Mouse (Mus musculus): ENCODE data around the gene Inpp5b. TPM values are rescaled to one million over a fixed set of nuclear protein-coding genes. Genes with fewer than 3 reads are reported as not detected.
A peak's percentile ranks its signal among the peaks of the same experiment; 100 is the strongest.

Inpp5b gene
- polyA plus RNA-seq, 1 experiment: 27.0 TPM

DNA sequence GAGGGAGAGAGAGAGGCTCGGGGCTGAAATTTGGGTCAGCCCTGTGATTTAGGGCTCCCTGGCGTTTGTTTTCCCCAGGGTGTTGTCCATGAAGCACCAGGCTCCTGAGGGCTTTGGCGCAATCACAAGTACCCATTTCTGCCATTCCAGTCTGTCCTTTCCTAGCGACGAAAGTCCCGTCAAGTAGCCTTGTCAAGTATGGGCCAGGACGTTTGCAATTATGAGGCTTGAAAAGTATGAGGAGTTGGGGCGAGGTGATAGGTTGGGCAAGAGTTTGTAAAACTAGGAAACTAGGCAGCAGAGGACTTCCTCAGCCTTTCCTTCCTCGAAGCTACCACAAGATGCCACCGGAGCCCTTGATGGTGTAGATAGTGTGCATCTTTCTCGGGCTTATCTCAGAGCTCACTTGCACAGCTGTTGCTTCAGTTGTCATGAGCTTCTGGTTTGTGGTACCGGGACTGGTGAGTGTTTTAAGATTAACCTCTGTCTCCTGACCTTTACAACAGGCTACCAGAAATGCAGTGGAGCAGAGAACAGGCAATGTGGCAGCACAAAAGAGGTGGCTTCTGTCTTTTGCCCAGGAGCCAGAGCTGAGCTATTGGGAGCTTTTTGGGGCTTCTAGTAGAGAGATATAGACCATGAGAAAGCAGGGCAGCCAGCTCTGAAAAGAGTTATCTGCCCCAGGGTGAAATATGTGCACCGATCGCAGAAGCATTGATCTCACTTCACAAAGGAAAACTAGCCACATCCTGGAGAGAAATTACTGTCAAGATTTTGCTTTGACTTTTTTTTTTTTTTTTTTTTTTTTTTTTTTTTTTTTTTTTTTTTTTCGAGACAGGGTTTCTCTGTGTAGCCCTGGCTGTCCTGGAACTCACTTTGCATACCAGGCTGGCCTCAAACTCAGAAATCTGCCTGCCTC lies 10.9 kb downstream of the Inpp5b start:
- TF ChIP-seq CTCF (IDR thresholded peaks at IDR 0.05; ENCODE audit: low read depth, low read length) (no peak), POLR2A (IDR thresholded peaks at IDR 0.05; ENCODE audit: insufficient read depth, low read length) (no peak), EP300 (IDR thresholded peaks at IDR 0.05; ENCODE audit: insufficient read depth, low read depth, low read length) (no peak)
- H3K9me3 ChIP-seq (replicated peaks; ENCODE audit: control insufficient read depth, insufficient read depth, low read length, poor library complexity, severe bottlenecking): no peaks in the 10 kb centered on the region
- no peaks in the 10 kb centered on the region for H3K36me3 ChIP-seq (ENCODE audit: control insufficient read depth, insufficient read depth, low read length, poor library complexity, severe bottlenecking)
- no peaks in the 10 kb centered on the region for H3K4me1 ChIP-seq (ENCODE audit: control insufficient read depth, insufficient read depth, low read length)
- no peak overlapping the region for H3K27ac ChIP-seq (ENCODE audit: insufficient read depth, low read length)
- no peaks in the 10 kb centered on the region for H3K27me3 ChIP-seq (ENCODE audit: control insufficient read depth, insufficient read depth, low read length, poor library complexity, severe bottlenecking)
- H3K9ac ChIP-seq (ENCODE audit: low read depth, poor library complexity, severe bottlenecking): peak overlapping the region; percentile 22
- H3K4me3 ChIP-seq (ENCODE audit: low read depth, low read length): peak overlapping the region; percentile 56

DNA sequence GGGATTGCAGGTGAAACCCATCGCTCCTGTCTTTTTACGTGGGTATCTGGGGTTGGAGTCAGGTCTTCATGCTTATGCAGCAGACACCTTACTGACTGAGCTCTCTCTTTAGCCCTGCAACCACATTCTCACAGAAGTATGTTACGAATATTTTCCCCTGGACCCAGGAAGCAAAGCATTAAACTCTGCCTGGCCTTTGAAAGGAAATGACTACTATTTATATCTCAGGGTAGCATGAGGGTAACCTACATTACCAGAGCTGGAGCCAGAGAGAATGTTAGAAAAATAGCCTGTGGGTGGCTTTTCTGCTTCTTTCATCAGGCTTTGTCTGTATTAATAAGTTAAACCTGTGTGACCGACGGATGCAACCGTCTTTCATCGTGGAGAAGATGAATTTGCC lies 13.9 kb downstream of the Inpp5b start:
- no peak overlapping the region for H3K4me3 ChIP-seq (ENCODE audit: low read depth, low read length)
- H3K36me3 ChIP-seq (ENCODE audit: control insufficient read depth, insufficient read depth, low read length, poor library complexity, severe bottlenecking): no peaks in the 10 kb centered on the region
- no peaks in the 10 kb centered on the region for H3K27me3 ChIP-seq (ENCODE audit: control insufficient read depth, insufficient read depth, low read length, poor library complexity, severe bottlenecking)
- H3K27ac ChIP-seq (ENCODE audit: insufficient read depth, low read length): no peak overlapping the region
- no peaks in the 10 kb centered on the region for H3K4me1 ChIP-seq (ENCODE audit: control insufficient read depth, insufficient read depth, low read length)
- TF ChIP-seq EP300 (IDR thresholded peaks at IDR 0.05; ENCODE audit: insufficient read depth, low read depth, low read length) (no peak), POLR2A (IDR thresholded peaks at IDR 0.05; ENCODE audit: insufficient read depth, low read length) (no peak), CTCF (IDR thresholded peaks at IDR 0.05; ENCODE audit: low read depth, low read length) (no peak)
- no peak overlapping the region for H3K9ac ChIP-seq (ENCODE audit: low read depth, poor library complexity, severe bottlenecking)
- no peaks in the 10 kb centered on the region for H3K9me3 ChIP-seq (replicated peaks; ENCODE audit: control insufficient read depth, insufficient read depth, low read length, poor library complexity, severe bottlenecking)

DNA sequence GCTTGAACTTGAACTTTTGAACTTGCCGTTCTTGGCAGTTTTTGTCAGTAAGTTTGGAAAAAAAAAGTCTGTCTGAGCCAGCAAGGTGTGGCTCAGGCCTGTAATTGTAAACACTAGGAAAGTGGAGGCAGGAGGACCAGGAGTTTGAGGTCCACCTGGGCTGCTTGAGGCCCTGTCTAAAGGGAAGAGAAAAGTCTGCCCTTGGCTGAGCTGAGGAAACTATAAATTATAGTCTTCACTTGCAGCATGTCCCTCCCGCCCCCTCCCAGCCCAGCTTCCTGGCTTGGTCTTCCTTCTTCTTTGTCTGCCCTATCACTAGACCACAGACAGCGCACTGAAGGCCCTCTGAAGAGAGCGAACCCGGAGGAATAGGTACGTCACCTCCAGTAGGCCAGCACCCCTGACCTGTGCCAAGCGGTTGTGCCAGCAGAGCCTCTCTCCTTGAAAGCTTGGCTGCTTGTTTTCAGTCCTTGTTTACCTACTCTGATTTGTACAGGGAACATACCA lies 17.7 kb downstream of the Inpp5b start:
- no peaks in the 10 kb centered on the region for H3K36me3 ChIP-seq (ENCODE audit: control insufficient read depth, insufficient read depth, low read length, poor library complexity, severe bottlenecking)
- H3K9ac ChIP-seq (ENCODE audit: low read depth, poor library complexity, severe bottlenecking): no peak overlapping the region
- H3K4me3 ChIP-seq (ENCODE audit: low read depth, low read length): no peak overlapping the region
- H3K27ac ChIP-seq (ENCODE audit: insufficient read depth, low read length): no peak overlapping the region
- TF ChIP-seq CTCF (IDR thresholded peaks at IDR 0.05; ENCODE audit: low read depth, low read length): no peak
- no peak for TF ChIP-seq EP300 (IDR thresholded peaks at IDR 0.05; ENCODE audit: insufficient read depth, low read depth, low read length)
- no peak for TF ChIP-seq POLR2A (IDR thresholded peaks at IDR 0.05; ENCODE audit: insufficient read depth, low read length)
- no peaks in the 10 kb centered on the region for H3K4me1 ChIP-seq (ENCODE audit: control insufficient read depth, insufficient read depth, low read length)
- no peaks in the 10 kb centered on the region for H3K27me3 ChIP-seq (ENCODE audit: control insufficient read depth, insufficient read depth, low read length, poor library complexity, severe bottlenecking)
- no peaks in the 10 kb centered on the region for H3K9me3 ChIP-seq (replicated peaks; ENCODE audit: control insufficient read depth, insufficient read depth, low read length, poor library complexity, severe bottlenecking)

- Histone ChIP-seq H3K9ac (ENCODE audit: low read depth, poor library complexity, severe bottlenecking) (no peak overlapping the region), H3K27me3 (ENCODE audit: control insufficient read depth, insufficient read depth, low read length, poor library complexity, severe bottlenecking) (no peaks in the 10 kb centered on the region), H3K36me3 (ENCODE audit: control insufficient read depth, insufficient read depth, low read length, poor library complexity, severe bottlenecking) (no peaks in the 10 kb centered on the region), H3K27ac (ENCODE audit: insufficient read depth, low read length) (no peak overlapping the region), H3K9me3 (replicated peaks; ENCODE audit: control insufficient read depth, insufficient read depth, low read length, poor library complexity, severe bottlenecking) (no peaks in the 10 kb centered on the region), H3K4me1 (ENCODE audit: control insufficient read depth, insufficient read depth, low read length) (no peaks in the 10 kb centered on the region), H3K4me3 (ENCODE audit: low read depth, low read length) (no peak overlapping the region)
- TF ChIP-seq EP300 (IDR thresholded peaks at IDR 0.05; ENCODE audit: insufficient read depth, low read depth, low read length): no peak
- TF ChIP-seq CTCF (IDR thresholded peaks at IDR 0.05; ENCODE audit: low read depth, low read length): no peak
- TF ChIP-seq POLR2A (IDR thresholded peaks at IDR 0.05; ENCODE audit: insufficient read depth, low read length): no peak
Observed at GRCm38 (mm10) chr4:124761201-124761600, 19.6 kb downstream of the Inpp5b start.

DNA sequence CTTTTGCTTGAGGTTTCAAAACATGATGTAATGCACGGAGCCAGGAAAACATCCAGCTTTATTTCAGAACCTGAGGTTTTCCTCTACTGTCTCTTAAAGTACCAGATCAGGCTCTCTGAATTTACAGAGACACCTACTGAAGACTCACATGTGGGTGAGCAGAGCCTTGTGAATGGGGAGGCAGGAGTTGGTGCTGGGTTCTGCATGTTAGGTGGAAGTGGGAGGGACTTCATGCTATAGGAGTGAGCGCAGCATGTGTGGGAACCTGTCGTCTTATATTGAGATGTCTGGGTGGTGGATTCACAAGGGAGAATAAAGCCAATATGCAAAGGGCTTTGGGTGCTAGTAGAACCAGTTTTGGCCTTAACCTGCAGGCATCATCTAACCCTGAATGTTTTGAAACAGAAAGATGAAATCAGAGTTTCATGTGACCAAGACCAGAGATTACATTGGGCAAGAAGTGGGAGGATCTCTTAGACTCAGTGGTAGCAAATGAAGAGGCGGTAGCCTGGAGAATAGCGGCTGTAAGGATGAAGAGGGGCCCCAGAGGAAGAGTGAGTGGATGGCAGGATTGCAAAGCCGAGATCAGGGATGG lies 21.3 kb downstream of the Inpp5b start:
- H3K9me3 ChIP-seq (replicated peaks; ENCODE audit: control insufficient read depth, insufficient read depth, low read length, poor library complexity, severe bottlenecking): no peaks in the 10 kb centered on the region
- H3K36me3 ChIP-seq (ENCODE audit: control insufficient read depth, insufficient read depth, low read length, poor library complexity, severe bottlenecking): no peaks in the 10 kb centered on the region
- H3K9ac ChIP-seq (ENCODE audit: low read depth, poor library complexity, severe bottlenecking): no peak overlapping the region
- no peak overlapping the region for H3K4me3 ChIP-seq (ENCODE audit: low read depth, low read length)
- no peak overlapping the region for H3K27ac ChIP-seq (ENCODE audit: insufficient read depth, low read length)
- H3K4me1 ChIP-seq (ENCODE audit: control insufficient read depth, insufficient read depth, low read length): no peaks in the 10 kb centered on the region
- TF ChIP-seq EP300 (IDR thresholded peaks at IDR 0.05; ENCODE audit: insufficient read depth, low read depth, low read length) (no peak), POLR2A (IDR thresholded peaks at IDR 0.05; ENCODE audit: insufficient read depth, low read length) (no peak), CTCF (IDR thresholded peaks at IDR 0.05; ENCODE audit: low read depth, low read length) (no peak)
- no peaks in the 10 kb centered on the region for H3K27me3 ChIP-seq (ENCODE audit: control insufficient read depth, insufficient read depth, low read length, poor library complexity, severe bottlenecking)
